Mouse (Mus musculus) ES-E14 (cell line): ENCODE measurements around the gene Nob1.

Experiments used
- CHD2 ChIP-seq: IDR thresholded peaks from 2 replicates; pipeline ENCODE4 v1.6.1; 2014; ENCODE audit warnings: mild to moderate bottlenecking, low read depth, low read length, inconsistent platforms
- MAFK ChIP-seq: IDR thresholded peaks from 2 replicates; pipeline ENCODE4 v1.6.1; 2014; ENCODE audit warnings: mild to moderate bottlenecking, low read depth, low read length, inconsistent platforms; ENCODE audit not compliant: insufficient read depth
- ZNF384 ChIP-seq: IDR thresholded peaks from 2 replicates; pipeline ENCODE4 v1.6.1; 2012; ENCODE audit warnings: low read depth, low read length, inconsistent platforms

DNA sequence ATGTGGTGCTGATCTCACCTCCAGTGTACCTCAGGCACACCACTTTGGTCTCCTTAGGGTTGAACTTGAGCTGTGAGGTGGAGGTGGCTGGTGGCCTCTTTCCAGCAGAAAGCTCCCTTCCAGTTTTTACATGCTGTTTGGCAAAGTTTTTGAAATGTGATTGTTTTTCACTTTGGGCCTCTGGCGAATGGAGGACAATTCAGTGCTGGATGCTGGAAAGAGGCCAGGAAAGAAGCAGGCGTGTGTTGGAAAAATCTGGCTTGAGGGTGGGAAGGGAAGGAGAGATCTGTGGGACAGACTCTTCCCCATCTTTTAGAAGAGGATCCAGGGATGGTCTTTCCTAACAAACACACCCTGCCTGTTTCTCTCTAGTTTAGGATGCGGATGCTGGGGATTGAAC is 19.8 kb upstream of the Nob1 start:
- TF ChIP-seq ZNF384 (no peak), CHD2 (no peak), MAFK (no peak)
